In genomic region chr5:34642932-34643331, GRCm38 (mm10) we compare ENCODE assay signal across 8 mouse cellular contexts. TPM values are rescaled to one million over a fixed set of nuclear protein-coding genes. Genes with fewer than 3 reads are reported as not detected.
DNase-seq lines count a peak whose midpoint lies in the region; ATAC-seq and TF ChIP-seq lines count a peak whose summit lies in the region.

No protein-coding gene starts in this region.

- H3K4me1 ChIP-seq in heart, embryonic 10.5 days: no peaks in the 10 kb centered on the region
- no peaks in the 10 kb centered on the region for H3K4me1 ChIP-seq in forebrain, postnatal 0 days (ENCODE audit: insufficient read depth)
- H3K4me1 ChIP-seq in kidney, postnatal 0 days (replicated peaks; ENCODE audit: insufficient read depth, low read length): no peaks in the 10 kb centered on the region
- peaks cover under 1% of the 10 kb centered on the region; the same call in 1 of the 2 replicates for H3K4me1 ChIP-seq in liver, embryonic 16.5 days (ENCODE audit: control insufficient read depth, low read depth, low read length)

- 78% methylated on average over 5 of the region's 5 CpGs for WGBS in heart, embryonic 10.5 days
- 62% methylated on average over 5 of the region's 5 CpGs for WGBS in forebrain, postnatal 0 days
- WGBS in kidney, postnatal 0 days: 74% methylated on average over 5 of the region's 5 CpGs
- 76% methylated on average over 5 of the region's 5 CpGs for WGBS in liver, embryonic 16.5 days (ENCODE audit: insufficient replicate concordance)

- H3K9me3 ChIP-seq in heart, embryonic 10.5 days: no peaks in the 10 kb centered on the region
- no peaks in the 10 kb centered on the region for H3K9me3 ChIP-seq in forebrain, postnatal 0 days (ENCODE audit: low read length)
- H3K9me3 ChIP-seq in kidney, postnatal 0 days (replicated peaks; ENCODE audit: low read length): no peaks in the 10 kb centered on the region
- H3K9me3 ChIP-seq in liver, embryonic 16.5 days (replicated peaks; ENCODE audit: control insufficient read depth, low read length): no peaks in the 10 kb centered on the region

- H3K4me3 ChIP-seq in heart, embryonic 10.5 days: no peak overlapping the region
- H3K4me3 ChIP-seq in forebrain, postnatal 0 days (ENCODE audit: low read depth, low read length): no peak overlapping the region
- no peak overlapping the region for H3K4me3 ChIP-seq in kidney, postnatal 0 days (replicated peaks; ENCODE audit: low read depth, low read length)
- H3K4me3 ChIP-seq in liver, embryonic 16.5 days (ENCODE audit: low read depth, low read length): no peak overlapping the region

- H3K36me3 ChIP-seq in heart, embryonic 10.5 days: peaks cover 94% of the 10 kb centered on the region
- H3K36me3 ChIP-seq in forebrain, postnatal 0 days (ENCODE audit: insufficient read depth): peaks cover 87% of the 10 kb centered on the region
- H3K36me3 ChIP-seq in kidney, postnatal 0 days (ENCODE audit: insufficient read depth, low read length): peaks cover 76% of the 10 kb centered on the region
- H3K36me3 ChIP-seq in liver, embryonic 16.5 days (ENCODE audit: control insufficient read depth, insufficient read depth): peaks cover 28% of the 10 kb centered on the region

- no peak overlapping the region for H3K27ac ChIP-seq in heart, embryonic 10.5 days
- H3K27ac ChIP-seq in forebrain, postnatal 0 days (ENCODE audit: low read depth, low read length): no peak overlapping the region
- H3K27ac ChIP-seq in kidney, postnatal 0 days: no peak overlapping the region
- no peak overlapping the region for H3K27ac ChIP-seq in liver, embryonic 16.5 days (ENCODE audit: low read length)

- ATAC-seq in forebrain, postnatal 0 days: peak; percentile 92
- ATAC-seq in kidney, postnatal 0 days (replicated peaks; ENCODE audit: low FRiP score, low read depth): peak; percentile 61; the same call in 1 of the 2 replicates
- ATAC-seq in liver, embryonic 16.5 days (ENCODE audit: low read depth): peak; percentile 61

- peak; percentile 75 for TF ChIP-seq CTCF in forebrain, postnatal 0 days (IDR thresholded peaks at IDR 0.05; ENCODE audit: low read depth)
- TF ChIP-seq CTCF in kidney, postnatal 0 days (IDR thresholded peaks at IDR 0.05; ENCODE audit: low read depth): peak; percentile 73

- H3K27me3 ChIP-seq in heart, embryonic 10.5 days (ENCODE audit: insufficient read depth, poor library complexity, severe bottlenecking): no peaks in the 10 kb centered on the region
- no peaks in the 10 kb centered on the region for H3K27me3 ChIP-seq in forebrain, postnatal 0 days (ENCODE audit: insufficient read depth, low read length)
- no peaks in the 10 kb centered on the region for H3K27me3 ChIP-seq in kidney, postnatal 0 days (ENCODE audit: insufficient read depth, low read length)
- H3K27me3 ChIP-seq in liver, embryonic 16.5 days (ENCODE audit: control insufficient read depth, insufficient read depth, low read depth, low read length): no peaks in the 10 kb centered on the region

- H3K4me2 ChIP-seq in forebrain, postnatal 0 days (ENCODE audit: low read depth): no peak overlapping the region
- H3K4me2 ChIP-seq in kidney, postnatal 0 days (ENCODE audit: low read length): no peak overlapping the region
- H3K4me2 ChIP-seq in liver, embryonic 16.5 days (ENCODE audit: low read depth, low read length): no peak overlapping the region

- peak; percentile 46 to 47 for DNase-seq in heart, adult 9 months (ENCODE audit: low spot score in 2 of 2)
- DNase-seq in heart, embryonic 10.5 days (ENCODE audit: low spot score): no peak
- peak; percentile 75 for DNase-seq in ZHBTc4 (ENCODE audit: low read depth, low spot score)
- peak; percentile 67 for DNase-seq in forebrain, postnatal 0 days
- peak; percentile 68 for DNase-seq in kidney, postnatal 0 days (ENCODE audit: low spot score)
- peak; percentile 56 for DNase-seq in retina, adult 2 months (ENCODE audit: low read depth, low spot score)
- DNase-seq in ovary, postnatal 36 days (ENCODE audit: low spot score): no peak

- H3K9ac ChIP-seq in forebrain, postnatal 0 days: no peak overlapping the region
- no peak overlapping the region for H3K9ac ChIP-seq in kidney, postnatal 0 days (ENCODE audit: low read depth, low read length)
- H3K9ac ChIP-seq in liver, embryonic 16.5 days (ENCODE audit: low read depth, low read length): no peak overlapping the region

RNA-seq across cellular contexts. Expression of gene Mfsd10, which starts 5.9 kb away (rescaled TPM):
- polyA plus RNA-seq in heart, embryonic 10.5 days (2016; fragmentation: Nextera tagmentation; extraction: Ambion mirVana): 84.7 and 105 TPM in 2 replicates
- total RNA-seq in forebrain, postnatal 0 days (2014; rRNA removed): 59.9 and 78.4 TPM in 2 replicates
- 76.0 and 95.9 TPM in 2 replicates for polyA plus RNA-seq in forebrain, postnatal 0 days (2015; fragmentation: Nextera tagmentation; extraction: Ambion mirVana)
- 86.9 and 108 TPM in 2 replicates for polyA plus RNA-seq in kidney, postnatal 0 days (2015; fragmentation: Nextera tagmentation; extraction: Ambion mirVana)
- polyA plus RNA-seq in liver, embryonic 16.5 days (2015; fragmentation: Nextera tagmentation; extraction: Ambion mirVana): 35.3 and 52.3 TPM in 2 replicates

RNA-seq across cellular contexts. Expression of gene Nop14, which starts 17.0 kb away (rescaled TPM):
- 21.0 and 30.8 TPM in 2 replicates for polyA plus RNA-seq in heart, embryonic 10.5 days (2016; fragmentation: Nextera tagmentation; extraction: Ambion mirVana)
- total RNA-seq in forebrain, postnatal 0 days (2014; rRNA removed): 12.1 and 14.9 TPM in 2 replicates
- polyA plus RNA-seq in forebrain, postnatal 0 days (2015; fragmentation: Nextera tagmentation; extraction: Ambion mirVana): 22.0 and 23.3 TPM in 2 replicates
- polyA plus RNA-seq in kidney, postnatal 0 days (2015; fragmentation: Nextera tagmentation; extraction: Ambion mirVana): 22.3 and 22.7 TPM in 2 replicates
- 9.3 and 10.1 TPM in 2 replicates for polyA plus RNA-seq in liver, embryonic 16.5 days (2015; fragmentation: Nextera tagmentation; extraction: Ambion mirVana)

RNA-seq across cellular contexts. Expression of gene Grk4, which starts 17.2 kb away (rescaled TPM):
- 0.92 and 2.0 TPM in 2 replicates for polyA plus RNA-seq in heart, embryonic 10.5 days (2016; fragmentation: Nextera tagmentation; extraction: Ambion mirVana)
- total RNA-seq in forebrain, postnatal 0 days (2014; rRNA removed): 2.4 and 3.5 TPM in 2 replicates
- 2.2 and 3.6 TPM in 2 replicates for polyA plus RNA-seq in forebrain, postnatal 0 days (2015; fragmentation: Nextera tagmentation; extraction: Ambion mirVana)
- polyA plus RNA-seq in kidney, postnatal 0 days (2015; fragmentation: Nextera tagmentation; extraction: Ambion mirVana): 2.2 and 3.6 TPM in 2 replicates
- 0.79 and 0.91 TPM in 2 replicates for polyA plus RNA-seq in liver, embryonic 16.5 days (2015; fragmentation: Nextera tagmentation; extraction: Ambion mirVana)

Comparison
In these comparisons a context has a peak if more than half of its experiments do, and no peak if none do; other contexts are left out.
1. DNase-seq: peak in heart, adult 9 months (2 of 2), ZHBTc4 (single experiment), forebrain, postnatal 0 days (single experiment), kidney, postnatal 0 days (single experiment) and retina, adult 2 months (single experiment); none in heart, embryonic 10.5 days (single experiment) and ovary, postnatal 36 days (single experiment).
2. Peak in every context shown above with its lines, with median percentiles within 50 percentile points of each other: ATAC-seq.